Mouse (Mus musculus): Measurements from ENCODE around the gene Cdh15. TPM values are rescaled to one million over a fixed set of nuclear protein-coding genes. Genes with fewer than 3 reads are reported as not detected.

Gene Cdh15
- 0.37 and 0.69 TPM in 2 replicates for polyA plus RNA-seq (2015; fragmentation: Nextera tagmentation; extraction: Ambion mirVana)

DNA sequence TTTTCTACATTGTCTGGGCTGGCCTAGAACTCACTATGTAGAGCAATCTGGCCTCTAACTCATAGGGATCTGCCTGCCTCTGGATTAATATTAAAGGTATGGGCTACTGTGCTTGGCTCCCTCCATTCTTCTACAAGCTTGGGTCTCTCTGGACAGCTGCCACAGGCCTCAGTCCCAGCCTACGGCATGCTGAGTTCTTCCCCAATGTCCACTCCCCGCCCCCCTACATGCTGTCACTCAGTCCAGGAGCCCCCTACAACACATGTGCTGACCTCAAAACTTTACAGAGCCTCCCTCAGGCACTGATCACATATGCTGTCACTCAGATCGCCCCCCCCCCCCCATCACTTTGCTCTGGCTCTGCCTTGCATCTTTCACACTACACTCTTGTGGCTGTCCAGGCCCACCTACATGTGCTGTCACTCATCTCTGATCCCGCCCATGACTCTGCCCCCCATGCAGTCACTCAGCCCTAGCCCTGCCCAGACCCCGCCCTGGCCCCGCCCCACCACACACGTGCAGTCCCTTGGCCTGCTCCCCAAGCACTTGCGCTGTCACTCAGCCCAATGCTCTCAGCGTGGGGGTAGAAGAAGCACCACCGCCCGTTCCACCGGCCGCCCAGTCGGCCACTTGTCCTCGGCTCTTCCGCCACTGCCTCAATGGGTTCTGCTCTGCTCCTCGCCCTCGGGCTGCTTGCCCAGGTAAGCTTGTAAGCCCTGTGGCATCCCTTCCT is at the start of gene Cdh15:
Gene Cdh15 (plus strand): TSS at position 138 of the 733 bp plus-strand sequence.
- H3K4me1 ChIP-seq (replicated peaks; ENCODE audit: insufficient read depth, low read length): no peaks in the 10 kb centered on the region
- H3K4me2 ChIP-seq (ENCODE audit: low read length): no peak within 1 kb of the TSS
- ATAC-seq (replicated peaks; ENCODE audit: low FRiP score, low read depth) (peak; percentile 88), DNase-seq (ENCODE audit: low spot score) (peak; percentile 79)
- TF ChIP-seq CTCF (IDR thresholded peaks at IDR 0.05; ENCODE audit: low read depth): no peak
- WGBS: 12% methylated on average over 17 of the region's 18 CpGs
- no peak within 1 kb of the TSS for H3K27ac ChIP-seq
- H3K4me3 ChIP-seq (replicated peaks; ENCODE audit: low read depth, low read length): no peak within 1 kb of the TSS
- H3K9ac ChIP-seq (ENCODE audit: low read depth, low read length): no peak within 1 kb of the TSS
- H3K9me3 ChIP-seq (replicated peaks; ENCODE audit: low read length): no peaks in the 10 kb centered on the region
- no peaks in the 10 kb centered on the region for H3K36me3 ChIP-seq (ENCODE audit: insufficient read depth, low read length)
- H3K27me3 ChIP-seq (ENCODE audit: insufficient read depth, low read length): no peaks in the 10 kb centered on the region

DNA sequence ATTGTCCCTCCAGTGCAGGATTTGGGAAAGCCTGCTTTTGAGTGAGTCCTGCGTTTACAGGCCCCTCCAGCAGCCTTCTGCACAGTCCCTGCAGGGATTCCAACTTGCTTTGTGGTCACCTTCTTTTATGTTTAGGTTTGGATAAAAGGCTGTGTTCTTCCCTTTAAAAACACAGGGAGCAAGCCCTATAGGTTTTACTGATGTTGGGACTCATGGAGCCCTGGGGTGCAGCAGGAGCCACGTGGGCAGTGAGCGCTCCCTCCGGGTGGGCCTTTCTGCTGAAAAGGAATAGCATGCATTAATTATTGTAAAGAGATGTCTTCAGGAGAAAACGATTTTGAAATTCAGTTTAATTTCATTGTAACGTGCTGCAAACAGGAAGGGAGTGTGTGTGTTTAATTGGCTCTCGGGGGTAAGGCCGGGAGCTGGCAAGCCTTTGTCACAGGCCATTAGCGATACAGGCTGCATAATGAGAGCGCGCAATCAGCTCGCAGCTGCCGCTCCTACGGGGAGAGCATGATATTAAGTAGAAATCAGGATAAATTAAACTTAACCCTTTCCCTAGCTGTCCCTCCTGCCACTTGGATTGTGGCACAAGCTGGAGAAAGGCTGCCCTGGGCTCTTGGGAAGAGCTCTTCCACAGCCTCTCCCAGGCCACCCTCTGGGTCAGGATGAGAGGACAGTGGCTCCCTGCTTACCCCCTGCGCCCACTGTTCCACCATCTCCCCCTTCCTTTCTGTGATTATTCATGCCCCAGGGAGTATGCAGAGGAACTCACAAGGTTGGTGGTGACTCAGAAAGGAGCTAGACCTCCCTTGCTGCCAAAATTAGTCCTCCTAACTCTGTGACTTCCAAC is 43.6 kb upstream of the Cdh15 start:
- Histone ChIP-seq H3K4me1 (replicated peaks; ENCODE audit: insufficient read depth, low read length) (no peaks in the 10 kb centered on the region), H3K27me3 (ENCODE audit: insufficient read depth, low read length) (no peaks in the 10 kb centered on the region), H3K4me3 (replicated peaks; ENCODE audit: low read depth, low read length) (no peak overlapping the region), H3K4me2 (ENCODE audit: low read length) (no peak overlapping the region), H3K9me3 (replicated peaks; ENCODE audit: low read length) (no peaks in the 10 kb centered on the region), H3K36me3 (ENCODE audit: insufficient read depth, low read length) (no peaks in the 10 kb centered on the region), H3K9ac (ENCODE audit: low read depth, low read length) (no peak overlapping the region), H3K27ac (no peak overlapping the region)
- no peak for TF ChIP-seq CTCF (IDR thresholded peaks at IDR 0.05; ENCODE audit: low read depth)
- DNase-seq (ENCODE audit: low spot score): no peak
- 26% methylated on average over 15 of the region's 15 CpGs for WGBS
- ATAC-seq (replicated peaks; ENCODE audit: low FRiP score, low read depth): no peak

DNA sequence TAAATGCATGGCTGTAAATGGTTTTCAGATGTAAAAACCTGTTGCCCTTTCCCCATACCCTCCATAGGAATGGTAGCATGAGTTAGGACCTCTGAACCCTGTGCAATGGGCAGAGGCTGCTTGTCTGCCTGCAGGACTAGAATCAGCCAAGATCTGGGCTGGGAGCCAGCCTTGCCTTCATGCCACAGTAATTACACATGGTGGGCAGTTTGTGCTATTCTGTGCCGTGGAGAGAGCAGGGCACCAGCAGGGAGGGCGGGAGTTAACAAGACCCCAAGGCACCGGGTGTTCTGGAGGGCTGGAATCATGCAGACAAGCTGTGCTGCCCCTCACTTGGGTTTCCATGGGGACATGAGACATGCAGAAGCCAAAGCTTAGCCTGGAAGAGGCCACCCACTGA is 42.4 kb upstream of the Cdh15 start:
- no peak for ATAC-seq (replicated peaks; ENCODE audit: low FRiP score, low read depth)
- no peak overlapping the region for H3K4me3 ChIP-seq (replicated peaks; ENCODE audit: low read depth, low read length)
- DNase-seq (ENCODE audit: low spot score): no peak
- no peak overlapping the region for H3K4me2 ChIP-seq (ENCODE audit: low read length)
- 55% methylated on average over 3 of the region's 3 CpGs for WGBS
- no peaks in the 10 kb centered on the region for H3K36me3 ChIP-seq (ENCODE audit: insufficient read depth, low read length)
- H3K9ac ChIP-seq (ENCODE audit: low read depth, low read length): no peak overlapping the region
- H3K27me3 ChIP-seq (ENCODE audit: insufficient read depth, low read length): no peaks in the 10 kb centered on the region
- H3K27ac ChIP-seq: no peak overlapping the region
- no peaks in the 10 kb centered on the region for H3K9me3 ChIP-seq (replicated peaks; ENCODE audit: low read length)
- TF ChIP-seq CTCF (IDR thresholded peaks at IDR 0.05; ENCODE audit: low read depth): no peak
- H3K4me1 ChIP-seq (replicated peaks; ENCODE audit: insufficient read depth, low read length): no peaks in the 10 kb centered on the region

DNA sequence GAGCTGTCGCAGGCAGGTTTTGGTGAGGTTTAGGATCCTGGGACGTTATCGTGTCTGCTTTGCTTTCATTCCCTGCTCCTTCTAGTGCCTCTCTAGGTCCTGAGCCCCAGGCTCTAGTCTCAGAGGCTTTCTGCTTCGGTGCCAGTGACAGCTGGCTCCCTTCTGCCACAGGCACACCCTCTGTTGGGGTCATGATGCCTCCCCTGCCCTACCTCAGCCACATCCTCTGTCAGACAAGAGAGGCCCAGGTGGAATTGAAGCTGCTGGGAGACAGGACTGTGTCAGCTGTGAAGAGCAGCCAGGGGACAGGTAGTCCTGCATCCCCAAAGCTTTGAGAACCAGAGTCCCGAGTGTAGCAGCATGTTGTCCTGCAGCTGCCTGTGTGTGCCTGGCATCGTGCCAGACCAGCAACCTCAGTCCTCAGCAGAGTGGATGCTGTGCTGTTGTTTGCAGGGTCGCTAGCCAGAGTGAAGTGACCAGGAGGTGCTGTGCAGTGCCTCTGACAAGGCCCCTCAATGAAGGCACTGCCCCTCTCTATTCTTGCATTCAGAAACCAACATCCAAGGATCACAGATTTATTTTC is 40.7 kb upstream of the Cdh15 start:
- no peaks in the 10 kb centered on the region for H3K4me1 ChIP-seq (replicated peaks; ENCODE audit: insufficient read depth, low read length)

DNA sequence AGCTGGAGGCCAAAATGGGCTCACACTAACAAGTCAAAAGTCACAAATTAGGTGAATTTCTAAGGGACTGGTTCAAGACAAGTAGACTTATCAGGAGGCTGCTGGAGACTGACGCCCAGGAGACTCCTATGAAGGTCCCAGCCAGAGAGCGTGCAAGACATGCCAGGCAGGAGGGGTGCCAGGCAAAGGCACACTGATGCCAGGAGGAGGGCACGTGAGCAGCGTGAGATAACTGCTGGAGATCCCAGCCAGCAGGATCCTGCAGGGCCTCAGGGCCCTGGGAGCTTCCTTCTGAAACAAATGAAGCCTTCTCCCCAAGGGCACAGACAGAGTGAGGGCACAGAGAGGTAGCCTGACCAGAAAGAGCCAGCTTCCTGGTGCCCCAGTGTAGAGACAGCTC is 39.9 kb upstream of the Cdh15 start:
- 94% methylated on average over 4 of the region's 4 CpGs for WGBS
- Histone ChIP-seq H3K27ac (no peak overlapping the region), H3K4me3 (replicated peaks; ENCODE audit: low read depth, low read length) (no peak overlapping the region), H3K4me2 (ENCODE audit: low read length) (no peak overlapping the region), H3K9ac (ENCODE audit: low read depth, low read length) (no peak overlapping the region), H3K9me3 (replicated peaks; ENCODE audit: low read length) (no peaks in the 10 kb centered on the region), H3K4me1 (replicated peaks; ENCODE audit: insufficient read depth, low read length) (no peaks in the 10 kb centered on the region), H3K27me3 (ENCODE audit: insufficient read depth, low read length) (no peaks in the 10 kb centered on the region), H3K36me3 (ENCODE audit: insufficient read depth, low read length) (no peaks in the 10 kb centered on the region)
- no peak for DNase-seq (ENCODE audit: low spot score)
- TF ChIP-seq CTCF (IDR thresholded peaks at IDR 0.05; ENCODE audit: low read depth): no peak
- no peak for ATAC-seq (replicated peaks; ENCODE audit: low FRiP score, low read depth)

More for the DNA sequence above, 40.7 kb upstream of the Cdh15 start:
- Histone ChIP-seq H3K27me3 (ENCODE audit: insufficient read depth, low read length) (no peaks in the 10 kb centered on the region), H3K9ac (ENCODE audit: low read depth, low read length) (no peak overlapping the region), H3K9me3 (replicated peaks; ENCODE audit: low read length) (no peaks in the 10 kb centered on the region), H3K4me2 (ENCODE audit: low read length) (no peak overlapping the region), H3K27ac (no peak overlapping the region), H3K36me3 (ENCODE audit: insufficient read depth, low read length) (no peaks in the 10 kb centered on the region), H3K4me3 (replicated peaks; ENCODE audit: low read depth, low read length) (no peak overlapping the region)
- ATAC-seq (replicated peaks; ENCODE audit: low FRiP score, low read depth) (peak; percentile 15; the same call in 1 of the 2 replicates), DNase-seq (ENCODE audit: low spot score) (peak; percentile 49)
- no peak for TF ChIP-seq CTCF (IDR thresholded peaks at IDR 0.05; ENCODE audit: low read depth)
- 50% methylated on average over 7 of the region's 7 CpGs for WGBS

DNA sequence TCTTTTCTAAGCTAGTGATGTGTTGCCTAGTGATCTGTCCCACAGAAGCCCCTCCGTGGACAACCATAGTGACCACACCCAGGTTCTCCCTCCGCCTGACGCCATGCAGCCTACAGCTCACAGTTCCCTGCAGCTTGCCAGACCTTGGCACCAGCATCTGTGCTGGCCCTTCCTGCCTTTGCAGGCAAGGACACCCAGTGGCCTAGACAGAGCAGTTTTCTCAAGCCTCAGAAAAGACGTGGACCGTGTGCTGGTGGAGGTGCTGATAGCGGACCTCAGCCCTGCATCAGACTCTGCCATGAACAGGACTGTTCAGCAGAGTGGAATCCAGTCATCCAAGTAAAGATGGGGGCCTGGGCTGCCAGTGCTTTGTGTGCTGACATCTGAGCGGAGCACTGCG is 37.4 kb upstream of the Cdh15 start:
- WGBS: 53% methylated on average over 8 of the region's 8 CpGs
- no peaks in the 10 kb centered on the region for H3K27me3 ChIP-seq (ENCODE audit: insufficient read depth, low read length)
- no peak overlapping the region for H3K9ac ChIP-seq (ENCODE audit: low read depth, low read length)
- no peak for TF ChIP-seq CTCF (IDR thresholded peaks at IDR 0.05; ENCODE audit: low read depth)
- peak; percentile 26; the same call in 1 of the 2 replicates for ATAC-seq (replicated peaks; ENCODE audit: low FRiP score, low read depth)
- no peak for DNase-seq (ENCODE audit: low spot score)
- H3K4me1 ChIP-seq (replicated peaks; ENCODE audit: insufficient read depth, low read length): no peaks in the 10 kb centered on the region
- no peak overlapping the region for H3K4me2 ChIP-seq (ENCODE audit: low read length)
- H3K36me3 ChIP-seq (ENCODE audit: insufficient read depth, low read length): peaks cover 4% of the 10 kb centered on the region; the same call in 1 of the 2 replicates
- no peaks in the 10 kb centered on the region for H3K9me3 ChIP-seq (replicated peaks; ENCODE audit: low read length)
- no peak overlapping the region for H3K27ac ChIP-seq
- H3K4me3 ChIP-seq (replicated peaks; ENCODE audit: low read depth, low read length): no peak overlapping the region
